Mouse (Mus musculus) liver, embryonic 15.5 days (tissue): Measurements from ENCODE around the gene Nrn1. TPM values are rescaled to one million over a fixed set of nuclear protein-coding genes. Genes with fewer than 3 reads are reported as not detected.

ENCODE experiments used
- ATAC-seq: fragments of 200-750 bp; cut with Nextera tagmentation; 2 replicates; pipeline ENCODE4 v1.8.0; 2017; ENCODE audit warnings: moderate number of reproducible peaks, mild to moderate bottlenecking, moderate library complexity; ENCODE audit not compliant: insufficient read depth
- H3K27ac ChIP-seq: fragments of 300-500 bp; sonication (generic); replicated peaks from 2 replicates; pipeline ENCODE4 v1.5.1; 2015; ENCODE audit warnings: mild to moderate bottlenecking, inconsistent platforms
- H3K27me3 ChIP-seq: fragments of 300-500 bp; sonication (generic); 2 replicates; pipeline ENCODE4 v1.6.1; 2015; ENCODE audit warnings: mild to moderate bottlenecking, inconsistent platforms
- H3K36me3 ChIP-seq: fragments of 300-500 bp; sonication (generic); replicated peaks from 2 replicates; pipeline ENCODE4 v1.6.1; 2015; ENCODE audit warnings: moderate library complexity, mild to moderate bottlenecking, inconsistent platforms
- H3K4me1 ChIP-seq: fragments of 300-500 bp; sonication (generic); replicated peaks from 2 replicates; pipeline ENCODE4 v1.6.1; 2015; ENCODE audit warnings: inconsistent platforms
- H3K4me2 ChIP-seq: fragments of 300-500 bp; sonication (generic); 2 replicates; pipeline ENCODE4 v1.6.1; 2015; ENCODE audit warnings: moderate library complexity, mild to moderate bottlenecking, inconsistent platforms
- H3K4me3 ChIP-seq: fragments of 300-500 bp; sonication (generic); replicated peaks from 2 replicates; pipeline ENCODE4 v1.5.1; 2015; ENCODE audit warnings: mild to moderate bottlenecking, inconsistent platforms
- H3K9ac ChIP-seq: fragments of 300-500 bp; sonication (generic); 2 replicates; pipeline ENCODE4 v1.6.1; 2015; ENCODE audit warnings: moderate library complexity, mild to moderate bottlenecking, inconsistent platforms
- H3K9me3 ChIP-seq: fragments of 300-500 bp; sonication (generic); replicated peaks from 2 replicates; pipeline ENCODE4 v1.6.1; 2016; ENCODE audit warnings: inconsistent platforms
- WGBS: fragments of 180-500 bp; shearing (Covaris S2); methylation state at CpG from one replicate; pipeline ENCODE4 v1.1.7; 2015; ENCODE audit warnings: mixed read lengths; ENCODE audit not compliant: insufficient replicate concordance; 5-methylcytosine and 5-hydroxymethylcytosine counted together
- polyA plus RNA-seq: library from polyadenylated mRNA; unstranded; fragments of >200 nt; fragmentation: Nextera tagmentation; extraction: Ambion mirVana; gene quantifications from 2 replicates; pipeline ENCODE4 v1.2.1, GENCODE M21; 2015

Gene Nrn1
- polyA plus RNA-seq: 51.6 and 54.6 TPM in 2 replicates

- Histone ChIP-seq H3K4me2 (peak within 1 kb of the TSS; percentile 63), H3K9me3 (no peaks in the 10 kb centered on the region), H3K4me3 (peak within 1 kb of the TSS; percentile 48), H3K9ac (peak within 1 kb of the TSS; percentile 30; the same call in 1 of the 2 replicates), H3K36me3 (no peaks in the 10 kb centered on the region), H3K27ac (peak within 1 kb of the TSS; percentile 70), H3K4me1 (0 out of 2 replicates have a peak, but pooled peaks cover 9% of the 10 kb centered on the region), H3K27me3 (peaks cover 80% of the 10 kb centered on the region)
- ATAC-seq: peak; percentile 23; the same call in 1 of the 2 replicates
- WGBS: 1% methylated on average over 50 of the region's 50 CpGs
These were observed at the start of gene Nrn1 for GRCm38 (mm10) chr13:36734731-36735571. TSS of gene Nrn1 (minus strand) at chr13:36735131.

GRCm38 (mm10) chr13:36779626-36780025, 44.7 kb upstream of the Nrn1 start:
- WGBS: 66% methylated on average over 5 of the region's 5 CpGs
- H3K36me3 ChIP-seq: no peaks in the 10 kb centered on the region
- no peaks in the 10 kb centered on the region for H3K9me3 ChIP-seq
- no peak for ATAC-seq
- no peaks in the 10 kb centered on the region for H3K4me1 ChIP-seq
- no peak overlapping the region for H3K9ac ChIP-seq
- no peak overlapping the region for H3K4me3 ChIP-seq
- H3K27ac ChIP-seq: no peak overlapping the region
- H3K27me3 ChIP-seq: no peaks in the 10 kb centered on the region
- no peak overlapping the region for H3K4me2 ChIP-seq

- Histone ChIP-seq H3K4me2 (no peak overlapping the region), H3K27me3 (no peaks in the 10 kb centered on the region), H3K9me3 (no peaks in the 10 kb centered on the region), H3K9ac (no peak overlapping the region), H3K36me3 (no peaks in the 10 kb centered on the region), H3K4me1 (no peaks in the 10 kb centered on the region), H3K27ac (no peak overlapping the region), H3K4me3 (no peak overlapping the region)
- ATAC-seq: no peak
- 48% methylated on average over 2 of the region's 2 CpGs for WGBS
These were observed 31.9 kb upstream of the Nrn1 start for GRCm38 (mm10) chr13:36766801-36767200.

GRCm38 (mm10) chr13:36751861-36752260, 16.9 kb upstream of the Nrn1 start:
- no peaks in the 10 kb centered on the region for H3K27me3 ChIP-seq
- H3K9ac ChIP-seq: no peak overlapping the region
- 43% methylated on average over 3 of the region's 3 CpGs for WGBS
- H3K4me3 ChIP-seq: no peak overlapping the region
- H3K4me2 ChIP-seq: no peak overlapping the region
- H3K9me3 ChIP-seq: no peaks in the 10 kb centered on the region
- H3K36me3 ChIP-seq: no peaks in the 10 kb centered on the region
- H3K4me1 ChIP-seq: no peaks in the 10 kb centered on the region
- no peak overlapping the region for H3K27ac ChIP-seq
- no peak for ATAC-seq

- no peaks in the 10 kb centered on the region for H3K27me3 ChIP-seq
- no peaks in the 10 kb centered on the region for H3K4me1 ChIP-seq
- no peak overlapping the region for H3K27ac ChIP-seq
- 47% methylated on average over 2 of the region's 2 CpGs for WGBS
- H3K9ac ChIP-seq: no peak overlapping the region
- no peaks in the 10 kb centered on the region for H3K9me3 ChIP-seq
- H3K36me3 ChIP-seq: no peaks in the 10 kb centered on the region
- no peak overlapping the region for H3K4me3 ChIP-seq
- H3K4me2 ChIP-seq: no peak overlapping the region
- ATAC-seq: no peak
These were observed 15.1 kb upstream of the Nrn1 start for GRCm38 (mm10) chr13:36750056-36750455.

- Histone ChIP-seq H3K27me3 (peaks cover 65% of the 10 kb centered on the region), H3K9me3 (no peaks in the 10 kb centered on the region), H3K4me2 (peak overlapping the region; percentile 63), H3K4me3 (peak overlapping the region; percentile 48), H3K4me1 (0 out of 2 replicates have a peak, but pooled peaks cover 5% of the 10 kb centered on the region), H3K27ac (no peak overlapping the region), H3K9ac (no peak overlapping the region), H3K36me3 (no peaks in the 10 kb centered on the region)
- ATAC-seq: 0 out of 2 replicates have a peak, but pooled peaks have one; percentile 2
- 11% methylated on average over 9 of the region's 9 CpGs for WGBS
These were observed 1.7 kb upstream of the Nrn1 start for GRCm38 (mm10) chr13:36736619-36736996.

GRCm38 (mm10) chr13:36735901-36736618, 1.1 kb upstream of the Nrn1 start:
- Histone ChIP-seq H3K27ac (0 out of 2 replicates have a peak overlapping the region, but pooled peaks have one; percentile 24), H3K36me3 (no peaks in the 10 kb centered on the region), H3K27me3 (peaks cover 70% of the 10 kb centered on the region), H3K4me2 (peak overlapping the region; percentile 63), H3K9ac (0 out of 2 replicates have a peak overlapping the region, but pooled peaks have one; percentile 30), H3K4me1 (0 out of 2 replicates have a peak, but pooled peaks cover 9% of the 10 kb centered on the region), H3K9me3 (no peaks in the 10 kb centered on the region), H3K4me3 (peak overlapping the region; percentile 48)
- peak; percentile 82 for ATAC-seq
- 1% methylated on average over 36 of the region's 39 CpGs for WGBS

GRCm38 (mm10) chr13:36733989-36734690, 791 bp downstream of the Nrn1 start:
- peak overlapping the region; percentile 29 for H3K27ac ChIP-seq
- peaks cover 88% of the 10 kb centered on the region for H3K27me3 ChIP-seq
- no peaks in the 10 kb centered on the region for H3K36me3 ChIP-seq
- H3K4me1 ChIP-seq: peaks cover 13% of the 10 kb centered on the region; the same call in 1 of the 2 replicates
- H3K4me2 ChIP-seq: peak overlapping the region; percentile 63
- no peaks in the 10 kb centered on the region for H3K9me3 ChIP-seq
- H3K9ac ChIP-seq: peak overlapping the region; percentile 27; the same call in 1 of the 2 replicates
- ATAC-seq: no peak
- 2% methylated on average over 26 of the region's 26 CpGs for WGBS
- peak overlapping the region; percentile 48 for H3K4me3 ChIP-seq

GRCm38 (mm10) chr13:36733566-36733965, 1.4 kb downstream of the Nrn1 start:
- H3K36me3 ChIP-seq: no peaks in the 10 kb centered on the region
- H3K4me1 ChIP-seq: peaks cover 13% of the 10 kb centered on the region; the same call in 1 of the 2 replicates
- under 1% methylated on average over 10 of the region's 10 CpGs for WGBS
- H3K27me3 ChIP-seq: peaks cover 94% of the 10 kb centered on the region
- no peak for ATAC-seq
- H3K9ac ChIP-seq: 0 out of 2 replicates have a peak overlapping the region, but pooled peaks have one; percentile 27
- H3K9me3 ChIP-seq: no peaks in the 10 kb centered on the region
- H3K4me2 ChIP-seq: no peak overlapping the region
- H3K27ac ChIP-seq: peak overlapping the region; percentile 29; the same call in 1 of the 2 replicates
- peak overlapping the region; percentile 48 for H3K4me3 ChIP-seq

GRCm38 (mm10) chr13:36732891-36733490, 1.9 kb downstream of the Nrn1 start:
- Histone ChIP-seq H3K4me2 (0 out of 2 replicates have a peak overlapping the region, but pooled peaks have one; percentile 58), H3K4me1 (peaks cover 13% of the 10 kb centered on the region; the same call in 1 of the 2 replicates), H3K27me3 (peaks cover 98% of the 10 kb centered on the region), H3K27ac (no peak overlapping the region), H3K4me3 (peak overlapping the region; percentile 48), H3K9ac (no peak overlapping the region), H3K36me3 (no peaks in the 10 kb centered on the region), H3K9me3 (no peaks in the 10 kb centered on the region)
- ATAC-seq: no peak
- 12% methylated on average over 6 of the region's 6 CpGs for WGBS
